Mouse (Mus musculus): ENCODE data around the gene Gm17728.
"Not testable (repeated sequence)": the region's sequence is repeated elsewhere in the genome, so short reads cannot be mapped to it uniquely, and the experiment has no call there.

Gene Gm17728

DNA sequence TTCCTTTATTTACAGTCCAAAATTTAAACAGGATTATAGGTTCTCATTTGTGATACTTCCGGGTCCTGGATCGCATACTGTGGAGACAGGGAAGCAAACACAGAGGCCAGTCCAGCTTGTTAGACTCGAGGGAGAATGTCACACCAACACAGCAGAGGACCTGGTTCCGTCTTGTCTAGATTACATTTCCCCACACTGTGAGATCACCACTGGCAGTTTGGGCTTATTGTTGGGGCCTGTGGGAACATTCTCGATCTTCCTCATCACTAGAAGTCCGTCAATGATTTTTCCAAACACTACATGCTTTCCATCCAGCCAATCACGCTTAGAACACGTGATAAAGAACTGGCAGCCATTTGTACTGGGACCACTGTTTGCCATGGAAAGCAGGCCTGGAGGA lies at the start of gene Gm17728:
Gm17728 (plus strand) TSS at position 301 of the 400 bp plus-strand sequence.
- not testable (repeated sequence) for H3K4me1 ChIP-seq (replicated peaks; ENCODE audit: low read depth, low read length); H3K4me3 ChIP-seq (replicated peaks; ENCODE audit: low read length); H3K27me3 ChIP-seq (ENCODE audit: insufficient read depth, low read length); H3K36me3 ChIP-seq (ENCODE audit: insufficient read depth, low read length)
- H3K9me3 ChIP-seq (ENCODE audit: low read length), result peaks cover 24% of the 10 kb centered on the region

GRCm38 (mm10) chr17:9397493-9397892 lies 24.4 kb upstream of the Gm17728 start:
- no peak overlapping the region for H3K4me3 ChIP-seq (replicated peaks; ENCODE audit: low read length)
- H3K36me3 ChIP-seq (ENCODE audit: insufficient read depth, low read length), result no peaks in the 10 kb centered on the region
- TF ChIP-seq CTCF (conservative IDR thresholded peaks at IDR 0.05; ENCODE audit: low read length) (no peak), NANOG (IDR thresholded peaks at IDR 0.05; ENCODE audit: borderline replicate concordance, low read length) (no peak), POU5F1 (IDR thresholded peaks at IDR 0.05; ENCODE audit: borderline replicate concordance, low read length) (no peak)
- no peaks in the 10 kb centered on the region for H3K4me1 ChIP-seq (replicated peaks; ENCODE audit: low read depth, low read length)
- no peaks in the 10 kb centered on the region for H3K27me3 ChIP-seq (ENCODE audit: insufficient read depth, low read length)
- no peaks in the 10 kb centered on the region for H3K9me3 ChIP-seq (ENCODE audit: low read length)

- no peak for TF ChIP-seq POU5F1 (IDR thresholded peaks at IDR 0.05; ENCODE audit: borderline replicate concordance, low read length)
- no peak for TF ChIP-seq NANOG (IDR thresholded peaks at IDR 0.05; ENCODE audit: borderline replicate concordance, low read length)
- no peak for TF ChIP-seq CTCF (conservative IDR thresholded peaks at IDR 0.05; ENCODE audit: low read length)
- H3K4me1 ChIP-seq (replicated peaks; ENCODE audit: low read depth, low read length), result 0 out of 2 replicates have a peak, but pooled peaks cover under 1% of the 10 kb centered on the region
- no peaks in the 10 kb centered on the region for H3K27me3 ChIP-seq (ENCODE audit: insufficient read depth, low read length)
These were observed 23.3 kb upstream of the Gm17728 start for GRCm38 (mm10) chr17:9398551-9398950.

GRCm38 (mm10) chr17:9403991-9404390 lies 17.9 kb upstream of the Gm17728 start:
- no peaks in the 10 kb centered on the region for H3K27me3 ChIP-seq (ENCODE audit: insufficient read depth, low read length)
- H3K4me3 ChIP-seq (replicated peaks; ENCODE audit: low read length), result no peak overlapping the region
- peaks cover 10% of the 10 kb centered on the region for H3K4me1 ChIP-seq (replicated peaks; ENCODE audit: low read depth, low read length)
- H3K9me3 ChIP-seq (ENCODE audit: low read length), result no peaks in the 10 kb centered on the region
- no peaks in the 10 kb centered on the region for H3K36me3 ChIP-seq (ENCODE audit: insufficient read depth, low read length)
- TF ChIP-seq POU5F1 (IDR thresholded peaks at IDR 0.05; ENCODE audit: borderline replicate concordance, low read length) (no peak), NANOG (IDR thresholded peaks at IDR 0.05; ENCODE audit: borderline replicate concordance, low read length) (no peak), CTCF (conservative IDR thresholded peaks at IDR 0.05; ENCODE audit: low read length) (no peak)

More at GRCm38 (mm10) chr17:9398551-9398950, 23.3 kb upstream of the Gm17728 start:
- Histone ChIP-seq H3K36me3 (ENCODE audit: insufficient read depth, low read length) (no peaks in the 10 kb centered on the region), H3K9me3 (ENCODE audit: low read length) (no peaks in the 10 kb centered on the region), H3K4me3 (replicated peaks; ENCODE audit: low read length) (no peak overlapping the region)

- Histone ChIP-seq H3K27me3 (ENCODE audit: insufficient read depth, low read length) (no peaks in the 10 kb centered on the region), H3K4me1 (replicated peaks; ENCODE audit: low read depth, low read length) (peaks cover 10% of the 10 kb centered on the region), H3K4me3 (replicated peaks; ENCODE audit: low read length) (no peak overlapping the region), H3K36me3 (ENCODE audit: insufficient read depth, low read length) (no peaks in the 10 kb centered on the region), H3K9me3 (ENCODE audit: low read length) (no peaks in the 10 kb centered on the region)
- TF ChIP-seq NANOG (IDR thresholded peaks at IDR 0.05; ENCODE audit: borderline replicate concordance, low read length), result no peak
- TF ChIP-seq CTCF (conservative IDR thresholded peaks at IDR 0.05; ENCODE audit: low read length), result no peak
- no peak for TF ChIP-seq POU5F1 (IDR thresholded peaks at IDR 0.05; ENCODE audit: borderline replicate concordance, low read length)
These were observed 14.2 kb upstream of the Gm17728 start for GRCm38 (mm10) chr17:9407640-9408039.

DNA sequence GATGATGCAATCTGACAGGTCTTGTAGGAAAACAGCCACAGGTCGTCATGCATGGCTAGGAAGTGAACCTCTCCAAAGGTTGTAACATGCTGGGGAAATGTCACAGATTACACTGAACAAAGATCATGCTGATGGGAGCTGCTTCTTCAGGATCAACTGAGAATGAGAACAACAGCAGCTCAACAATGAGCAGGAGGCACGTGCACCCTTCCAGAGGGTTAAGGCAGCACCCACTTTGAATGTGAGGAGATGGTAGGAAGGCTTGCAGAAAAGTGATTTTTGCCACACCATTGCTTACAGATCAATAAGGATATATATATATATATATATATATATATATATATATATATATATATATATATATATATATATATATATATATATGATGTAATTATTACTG lies 2.8 kb upstream of the Gm17728 start:
- no peaks in the 10 kb centered on the region for H3K4me1 ChIP-seq (replicated peaks; ENCODE audit: low read depth, low read length)
- no peak overlapping the region for H3K4me3 ChIP-seq (replicated peaks; ENCODE audit: low read length)
- H3K36me3 ChIP-seq (ENCODE audit: insufficient read depth, low read length), result no peaks in the 10 kb centered on the region
- H3K27me3 ChIP-seq (ENCODE audit: insufficient read depth, low read length), result no peaks in the 10 kb centered on the region
- H3K9me3 ChIP-seq (ENCODE audit: low read length), result peaks cover 16% of the 10 kb centered on the region
- TF ChIP-seq CTCF (conservative IDR thresholded peaks at IDR 0.05; ENCODE audit: low read length), result no peak
- TF ChIP-seq POU5F1 (IDR thresholded peaks at IDR 0.05; ENCODE audit: borderline replicate concordance, low read length), result no peak
- TF ChIP-seq NANOG (IDR thresholded peaks at IDR 0.05; ENCODE audit: borderline replicate concordance, low read length), result no peak

DNA sequence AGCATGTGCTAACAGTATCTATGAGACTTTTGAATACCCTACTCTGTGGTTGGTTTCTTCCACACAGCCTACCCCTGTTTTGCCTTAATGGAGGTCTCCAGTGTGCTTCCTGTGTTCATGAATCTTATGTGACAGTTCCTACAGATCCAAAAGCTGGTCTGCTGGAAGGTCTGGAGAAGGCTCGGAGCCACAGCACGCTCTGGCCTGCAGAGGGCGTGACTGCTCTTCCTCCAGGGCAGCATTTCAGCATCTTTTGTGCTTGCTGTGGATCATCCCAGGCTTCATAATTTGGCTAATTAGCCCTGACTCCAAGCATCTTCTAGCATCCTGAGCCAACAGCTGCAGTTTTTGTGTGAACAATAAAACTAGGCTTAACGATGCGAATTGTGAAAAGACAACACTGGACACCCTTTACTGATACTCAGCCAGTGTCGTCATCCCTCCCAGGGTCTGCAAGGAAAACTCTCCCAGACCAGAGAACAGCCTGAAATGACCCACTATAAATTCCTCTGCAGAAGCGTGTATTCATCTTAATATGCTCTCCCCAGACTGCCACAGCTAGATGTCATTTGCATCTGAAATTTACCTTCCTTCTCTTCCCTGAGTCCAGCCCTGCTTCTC lies 6.6 kb downstream of the Gm17728 start:
- no peaks in the 10 kb centered on the region for H3K4me1 ChIP-seq (replicated peaks; ENCODE audit: low read depth, low read length)
- H3K4me3 ChIP-seq (replicated peaks; ENCODE audit: low read length), result no peak overlapping the region
- peaks cover 13% of the 10 kb centered on the region for H3K9me3 ChIP-seq (ENCODE audit: low read length)
- H3K27me3 ChIP-seq (ENCODE audit: insufficient read depth, low read length), result no peaks in the 10 kb centered on the region
- TF ChIP-seq NANOG (IDR thresholded peaks at IDR 0.05; ENCODE audit: borderline replicate concordance, low read length), result no peak
- TF ChIP-seq POU5F1 (IDR thresholded peaks at IDR 0.05; ENCODE audit: borderline replicate concordance, low read length), result no peak
- TF ChIP-seq CTCF (conservative IDR thresholded peaks at IDR 0.05; ENCODE audit: low read length), result 0 out of 2 replicates have a peak, but pooled peaks have one; percentile 5
- no peaks in the 10 kb centered on the region for H3K36me3 ChIP-seq (ENCODE audit: insufficient read depth, low read length)

DNA sequence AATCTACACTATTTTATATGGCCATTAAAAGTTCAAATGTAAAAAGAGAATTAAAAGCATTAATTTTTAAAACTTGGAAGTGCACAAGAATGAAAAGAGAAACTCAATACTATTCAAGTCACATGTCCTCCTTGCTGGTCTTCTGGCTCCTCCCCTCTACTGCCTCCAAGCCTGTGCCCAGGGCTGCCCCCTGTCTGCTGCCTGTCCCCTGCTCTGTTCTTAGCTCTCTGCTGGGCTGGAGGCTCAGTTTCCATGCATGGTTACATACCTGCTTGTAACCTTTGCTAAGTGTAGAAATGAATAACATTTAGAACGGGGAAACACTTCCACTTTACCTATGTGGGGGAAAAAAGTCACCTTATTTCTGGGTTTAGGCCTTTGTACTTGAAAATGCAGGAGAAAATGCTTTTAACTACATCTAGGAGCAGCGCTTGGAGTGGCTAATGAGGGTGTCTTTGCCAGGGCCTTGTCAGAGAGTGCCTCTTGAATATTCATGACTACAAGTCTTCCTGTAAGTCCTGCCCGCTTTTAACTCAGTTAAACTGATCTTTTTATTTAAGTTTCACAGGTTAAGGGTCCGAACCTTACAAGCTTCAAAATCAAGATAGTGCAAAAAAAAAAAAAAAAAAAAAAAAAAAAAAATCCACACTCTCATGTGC lies 18.3 kb downstream of the Gm17728 start:
- Histone ChIP-seq H3K4me1 (replicated peaks; ENCODE audit: low read depth, low read length) (0 out of 2 replicates have a peak, but pooled peaks cover 3% of the 10 kb centered on the region), H3K4me3 (replicated peaks; ENCODE audit: low read length) (no peak overlapping the region), H3K36me3 (ENCODE audit: insufficient read depth, low read length) (no peaks in the 10 kb centered on the region), H3K9me3 (ENCODE audit: low read length) (no peaks in the 10 kb centered on the region), H3K27me3 (ENCODE audit: insufficient read depth, low read length) (no peaks in the 10 kb centered on the region)
- no peak for TF ChIP-seq POU5F1 (IDR thresholded peaks at IDR 0.05; ENCODE audit: borderline replicate concordance, low read length)
- no peak for TF ChIP-seq CTCF (conservative IDR thresholded peaks at IDR 0.05; ENCODE audit: low read length)
- TF ChIP-seq NANOG (IDR thresholded peaks at IDR 0.05; ENCODE audit: borderline replicate concordance, low read length), result no peak

Measured in E14TG2a.4 (cell line).